Mouse (Mus musculus): Measurements from ENCODE around the gene Tmem259. TPM values are rescaled to one million over a fixed set of nuclear protein-coding genes. Genes with fewer than 3 reads are reported as not detected.

Tmem259 gene
- total RNA-seq, 1 experiment = 127 TPM

- in situ Hi-C loops (cut with MboI; ENCODE audit: low sequenced_read_pairs in 2 of 2, unreplicated experiment in 2 of 2) = no loop called here
- H3K9me3 ChIP-seq (ENCODE audit: control insufficient read depth, insufficient read depth, low read depth, low read length) = no peaks in the 10 kb centered on the region
- no peak for DNase-seq (ENCODE audit: low read depth, low spot score)
- H3K36me3 ChIP-seq (ENCODE audit: control insufficient read depth, insufficient read depth, low read length, poor library complexity, severe bottlenecking) = peaks cover 3% of the 10 kb centered on the region; the same call in 1 of the 2 replicates
- TF ChIP-seq ZNF384 (IDR thresholded peaks at IDR 0.05; ENCODE audit: low read depth, low read length) (no peak), ZC3H11A (IDR thresholded peaks at IDR 0.05; ENCODE audit: borderline replicate concordance, low read depth, low read length) (no peak), HCFC1 (IDR thresholded peaks at IDR 0.05; ENCODE audit: borderline replicate concordance, insufficient read depth, low read length) (no peak), CHD2 (IDR thresholded peaks at IDR 0.05; ENCODE audit: low read depth, low read length) (no peak), MAFK (IDR thresholded peaks at IDR 0.05; ENCODE audit: insufficient read depth, low read depth, low read length) (no peak)
- no peak overlapping the region for H3K27ac ChIP-seq (ENCODE audit: insufficient read depth, low read depth, low read length, poor library complexity, severe bottlenecking)
- peaks cover 0 to 32% of the 10 kb centered on the region in 2 experiments; a peak in 3 of 4 replicates for H3K4me1 ChIP-seq (ENCODE audit: control insufficient read depth in 2 of 2, insufficient read depth in 2 of 2, low read length in 2 of 2, poor library complexity in 1 of 2)
- H3K9ac ChIP-seq (ENCODE audit: insufficient read depth, low read depth, low read length, poor library complexity, severe bottlenecking) = no peak overlapping the region
- no peak overlapping the region for H3K4me3 ChIP-seq (ENCODE audit: insufficient read depth in 1 of 2, low read depth in 1 of 2, low read length in 2 of 2, poor library complexity in 1 of 2, severe bottlenecking in 1 of 2)
These were observed 34.7 kb upstream of the Tmem259 start for GRCm38 (mm10) chr10:80018739-80019297.

GRCm38 (mm10) chr10:80017771-80018170, 33.6 kb upstream of the Tmem259 start:
- H3K9ac ChIP-seq (ENCODE audit: insufficient read depth, low read depth, low read length, poor library complexity, severe bottlenecking) = no peak overlapping the region
- DNase-seq (ENCODE audit: low read depth, low spot score) = no peak
- H3K36me3 ChIP-seq (ENCODE audit: control insufficient read depth, insufficient read depth, low read length, poor library complexity, severe bottlenecking) = peaks cover 3% of the 10 kb centered on the region; the same call in 1 of the 2 replicates
- no peaks in the 10 kb centered on the region for H3K9me3 ChIP-seq (ENCODE audit: control insufficient read depth, insufficient read depth, low read depth, low read length)
- TF ChIP-seq HCFC1 (IDR thresholded peaks at IDR 0.05; ENCODE audit: borderline replicate concordance, insufficient read depth, low read length) (no peak), MAFK (IDR thresholded peaks at IDR 0.05; ENCODE audit: insufficient read depth, low read depth, low read length) (no peak), ZC3H11A (IDR thresholded peaks at IDR 0.05; ENCODE audit: borderline replicate concordance, low read depth, low read length) (no peak), CHD2 (IDR thresholded peaks at IDR 0.05; ENCODE audit: low read depth, low read length) (no peak), ZNF384 (IDR thresholded peaks at IDR 0.05; ENCODE audit: low read depth, low read length) (no peak)
- H3K4me3 ChIP-seq (ENCODE audit: insufficient read depth in 1 of 2, low read depth in 1 of 2, low read length in 2 of 2, poor library complexity in 1 of 2, severe bottlenecking in 1 of 2) = peak overlapping the region in 1 of 2 experiments; percentile 27; a peak in 1 of 4 replicates
- H3K27ac ChIP-seq (ENCODE audit: insufficient read depth, low read depth, low read length, poor library complexity, severe bottlenecking) = no peak overlapping the region
- peaks cover 4 to 40% of the 10 kb centered on the region in 2 experiments for H3K4me1 ChIP-seq (ENCODE audit: control insufficient read depth in 2 of 2, insufficient read depth in 2 of 2, low read length in 2 of 2, poor library complexity in 1 of 2)
- in situ Hi-C loops (cut with MboI; ENCODE audit: low sequenced_read_pairs in 2 of 2, unreplicated experiment in 2 of 2) = no loop called here

GRCm38 (mm10) chr10:80017361-80017760, 33.2 kb upstream of the Tmem259 start:
- TF ChIP-seq ZNF384 (IDR thresholded peaks at IDR 0.05; ENCODE audit: low read depth, low read length) (no peak), HCFC1 (IDR thresholded peaks at IDR 0.05; ENCODE audit: borderline replicate concordance, insufficient read depth, low read length) (no peak), CHD2 (IDR thresholded peaks at IDR 0.05; ENCODE audit: low read depth, low read length) (no peak), MAFK (IDR thresholded peaks at IDR 0.05; ENCODE audit: insufficient read depth, low read depth, low read length) (no peak), ZC3H11A (IDR thresholded peaks at IDR 0.05; ENCODE audit: borderline replicate concordance, low read depth, low read length) (no peak)
- in situ Hi-C loops (cut with MboI; ENCODE audit: low sequenced_read_pairs in 2 of 2, unreplicated experiment in 2 of 2) = no loop called here
- no peak overlapping the region for H3K4me3 ChIP-seq (ENCODE audit: insufficient read depth in 1 of 2, low read depth in 1 of 2, low read length in 2 of 2, poor library complexity in 1 of 2, severe bottlenecking in 1 of 2)
- H3K4me1 ChIP-seq (ENCODE audit: control insufficient read depth in 2 of 2, insufficient read depth in 2 of 2, low read length in 2 of 2, poor library complexity in 1 of 2) = peaks cover 5 to 40% of the 10 kb centered on the region in 2 experiments
- no peak overlapping the region for H3K9ac ChIP-seq (ENCODE audit: insufficient read depth, low read depth, low read length, poor library complexity, severe bottlenecking)
- H3K36me3 ChIP-seq (ENCODE audit: control insufficient read depth, insufficient read depth, low read length, poor library complexity, severe bottlenecking) = peaks cover 3% of the 10 kb centered on the region; the same call in 1 of the 2 replicates
- H3K27ac ChIP-seq (ENCODE audit: insufficient read depth, low read depth, low read length, poor library complexity, severe bottlenecking) = no peak overlapping the region
- no peak for DNase-seq (ENCODE audit: low read depth, low spot score)
- H3K9me3 ChIP-seq (ENCODE audit: control insufficient read depth, insufficient read depth, low read depth, low read length) = no peaks in the 10 kb centered on the region

- H3K4me1 ChIP-seq (ENCODE audit: control insufficient read depth in 2 of 2, insufficient read depth in 2 of 2, low read length in 2 of 2, poor library complexity in 1 of 2) = peaks cover 5 to 41% of the 10 kb centered on the region in 2 experiments
These were observed 32.8 kb upstream of the Tmem259 start for GRCm38 (mm10) chr10:80016931-80017330.

More at GRCm38 (mm10) chr10:80016931-80017330, 32.8 kb upstream of the Tmem259 start:
- no peaks in the 10 kb centered on the region for H3K9me3 ChIP-seq (ENCODE audit: control insufficient read depth, insufficient read depth, low read depth, low read length)
- H3K4me3 ChIP-seq (ENCODE audit: insufficient read depth in 1 of 2, low read depth in 1 of 2, low read length in 2 of 2, poor library complexity in 1 of 2, severe bottlenecking in 1 of 2) = no peak overlapping the region
- TF ChIP-seq CHD2 (IDR thresholded peaks at IDR 0.05; ENCODE audit: low read depth, low read length) (no peak), ZC3H11A (IDR thresholded peaks at IDR 0.05; ENCODE audit: borderline replicate concordance, low read depth, low read length) (no peak), MAFK (IDR thresholded peaks at IDR 0.05; ENCODE audit: insufficient read depth, low read depth, low read length) (no peak), HCFC1 (IDR thresholded peaks at IDR 0.05; ENCODE audit: borderline replicate concordance, insufficient read depth, low read length) (no peak), ZNF384 (IDR thresholded peaks at IDR 0.05; ENCODE audit: low read depth, low read length) (no peak)
- no peak overlapping the region for H3K27ac ChIP-seq (ENCODE audit: insufficient read depth, low read depth, low read length, poor library complexity, severe bottlenecking)
- in situ Hi-C loops (cut with MboI; ENCODE audit: low sequenced_read_pairs in 2 of 2, unreplicated experiment in 2 of 2) = no loop called here
- H3K36me3 ChIP-seq (ENCODE audit: control insufficient read depth, insufficient read depth, low read length, poor library complexity, severe bottlenecking) = peaks cover 5% of the 10 kb centered on the region; the same call in 1 of the 2 replicates
- no peak overlapping the region for H3K9ac ChIP-seq (ENCODE audit: insufficient read depth, low read depth, low read length, poor library complexity, severe bottlenecking)
- no peak for DNase-seq (ENCODE audit: low read depth, low spot score)

Measured in ES-E14 (cell line).